Mouse (Mus musculus) brain, embryonic 18.5 days (tissue): ENCODE data around the gene Atp5s.
A peak's percentile ranks its signal among the peaks of the same experiment; 100 is the strongest.

ENCODE experiments used
- DNase-seq: peaks from one replicate; pipeline ENCODE4 v3.0.0-alpha.2; 2012; ENCODE audit warnings: low read depth, low spot score

The Atp5s gene

GRCm38 (mm10) chr12:69724711-69725460 is at the start of gene Atp5s, which contains the start of gene L2hgdh:
TSS of gene Atp5s (plus strand) at chr12:69724950.
TSS of gene L2hgdh (minus strand) at chr12:69724873.
- DNase-seq = peak; percentile 79

- no peak for DNase-seq
Measured at GRCm38 (mm10) chr12:69676157-69676556, 48.6 kb upstream of the Atp5s start.

- DNase-seq = no peak
Measured at GRCm38 (mm10) chr12:69680635-69681565, 43.9 kb upstream of the Atp5s start.

GRCm38 (mm10) chr12:69681566-69682061 is 43.1 kb upstream of the Atp5s start, which contains the start of gene Sos2:
TSS of gene Sos2 (minus strand) at chr12:69681852.
- no peak for DNase-seq

GRCm38 (mm10) chr12:69682065-69682787 is 42.5 kb upstream of the Atp5s start:
- DNase-seq = peak; percentile 51

GRCm38 (mm10) chr12:69682788-69683419 is 41.8 kb upstream of the Atp5s start:
- no peak for DNase-seq

GRCm38 (mm10) chr12:69683537-69683936 is 41.2 kb upstream of the Atp5s start:
- DNase-seq = no peak

GRCm38 (mm10) chr12:69688368-69688767 is 36.4 kb upstream of the Atp5s start:
- DNase-seq = no peak

- DNase-seq = no peak
Measured at GRCm38 (mm10) chr12:69689094-69689493, 35.7 kb upstream of the Atp5s start.

GRCm38 (mm10) chr12:69690714-69691113 is 34.0 kb upstream of the Atp5s start:
- no peak for DNase-seq

- no peak for DNase-seq
Measured at GRCm38 (mm10) chr12:69693471-69693870, 31.3 kb upstream of the Atp5s start.

- DNase-seq = no peak
Measured at GRCm38 (mm10) chr12:69696746-69697145, 28.0 kb upstream of the Atp5s start.

GRCm38 (mm10) chr12:69698352-69698751 is 26.4 kb upstream of the Atp5s start:
- no peak for DNase-seq

GRCm38 (mm10) chr12:69704799-69705458 is 19.8 kb upstream of the Atp5s start:
- DNase-seq = no peak

- DNase-seq = no peak
Measured at GRCm38 (mm10) chr12:69713628-69714027, 11.1 kb upstream of the Atp5s start.

GRCm38 (mm10) chr12:69722857-69723256 is 1.9 kb upstream of the Atp5s start:
- DNase-seq = no peak

- DNase-seq = no peak
Measured at GRCm38 (mm10) chr12:69723376-69723775, 1.4 kb upstream of the Atp5s start.

GRCm38 (mm10) chr12:69724018-69724710 is 586 bp upstream of the Atp5s start:
- DNase-seq = no peak

GRCm38 (mm10) chr12:69729246-69729645 is 4.5 kb downstream of the Atp5s start:
- no peak for DNase-seq

- DNase-seq = no peak
Measured at GRCm38 (mm10) chr12:69730306-69730705, 5.6 kb downstream of the Atp5s start.
